8 mouse cellular contexts compared by ENCODE assay signal in genomic region chr7:144180885-144181284, GRCm38 (mm10).
DNase-seq lines count a peak whose midpoint lies in the region; ATAC-seq and TF ChIP-seq lines count a peak whose summit lies in the region.

No protein-coding gene starts in this region.

- H3K27me3 ChIP-seq in kidney, embryonic 15.5 days = peaks cover 14% of the 10 kb centered on the region
- no peaks in the 10 kb centered on the region for H3K27me3 ChIP-seq in kidney, adult 2 months (replicated peaks; ENCODE audit: control insufficient read depth, insufficient read depth, low read length)
- no peaks in the 10 kb centered on the region for H3K27me3 ChIP-seq in liver, embryonic 14.5 days (ENCODE audit: control insufficient read depth, insufficient read depth, low read length)

- TF ChIP-seq EP300 in liver, embryonic 14.5 days (IDR thresholded peaks at IDR 0.05; ENCODE audit: low read depth) = no peak

- ATAC-seq in kidney, embryonic 15.5 days (replicated peaks; ENCODE audit: low FRiP score) = no peak
- no peak for ATAC-seq in liver, embryonic 14.5 days (ENCODE audit: insufficient read depth)
- ATAC-seq in neutrophil, adult 5-6 weeks (ENCODE audit: extremely low read depth, insufficient number of reproducible peaks, low FRiP score, poor library complexity, severe bottlenecking) = 0 out of 2 replicates have a peak, but pooled peaks have one; percentile 16

- peaks cover 10% of the 10 kb centered on the region for H3K4me1 ChIP-seq in kidney, embryonic 15.5 days
- H3K4me1 ChIP-seq in kidney, adult 2 months (ENCODE audit: control insufficient read depth, insufficient read depth, low read length) = no peaks in the 10 kb centered on the region
- H3K4me1 ChIP-seq in liver, embryonic 14.5 days (replicated peaks; ENCODE audit: control insufficient read depth in 2 of 2, insufficient read depth in 2 of 2, low read length in 1 of 2) = no peaks in the 10 kb centered on the region

- WGBS in kidney, embryonic 15.5 days = 22% methylated on average over 6 of the region's 6 CpGs
- WGBS in kidney, adult 2 months = 23% methylated on average over 6 of the region's 6 CpGs
- WGBS in liver, embryonic 14.5 days (ENCODE audit: insufficient replicate concordance) = 14% methylated on average over 6 of the region's 6 CpGs

- H3K36me3 ChIP-seq in kidney, embryonic 15.5 days = no peaks in the 10 kb centered on the region
- H3K36me3 ChIP-seq in kidney, adult 2 months (ENCODE audit: control insufficient read depth, insufficient read depth, low read length) = no peaks in the 10 kb centered on the region
- no peaks in the 10 kb centered on the region for H3K36me3 ChIP-seq in liver, embryonic 14.5 days (replicated peaks; ENCODE audit: control insufficient read depth, insufficient read depth, low read depth)

- TF ChIP-seq POLR2A in kidney, adult 2 months (IDR thresholded peaks at IDR 0.05; ENCODE audit: low read depth, low read length) = no peak

- no peak overlapping the region for H3K27ac ChIP-seq in kidney, embryonic 15.5 days
- H3K27ac ChIP-seq in kidney, adult 2 months (ENCODE audit: insufficient read depth, low read depth, low read length) = no peak overlapping the region
- H3K27ac ChIP-seq in liver, embryonic 14.5 days = no peak overlapping the region

- TF ChIP-seq CTCF in kidney, adult 2 months (conservative IDR thresholded peaks at IDR 0.05; ENCODE audit: insufficient read depth, insufficient read length, low read depth, low read length) = peak; percentile 78
- peak; percentile 89 for TF ChIP-seq CTCF in liver, embryonic 14.5 days (IDR thresholded peaks at IDR 0.05; ENCODE audit: low read depth)

- no peaks in the 10 kb centered on the region for H3K9me3 ChIP-seq in kidney, embryonic 15.5 days (replicated peaks)
- H3K9me3 ChIP-seq in liver, embryonic 14.5 days (ENCODE audit: control insufficient read depth, low read length) = no peaks in the 10 kb centered on the region

- peak; percentile 61 for DNase-seq in kidney, adult 18-20 months
- DNase-seq in adrenal gland, adult 2 months = peak; percentile 61
- peak; percentile 59 for DNase-seq in embryo, embryonic 11.5 days (ENCODE audit: low read depth, low spot score)
- DNase-seq in kidney, adult 2 months = peak; percentile 46
- DNase-seq in liver, embryonic 14.5 days (ENCODE audit: low read depth in 3 of 3, low spot score in 3 of 3) = peak in 2 of 3 experiments; percentile 3 to 23
- peak; percentile 32 for DNase-seq in thymus, postnatal 25 days

- no peak overlapping the region for H3K9ac ChIP-seq in kidney, embryonic 15.5 days
- no peak overlapping the region for H3K9ac ChIP-seq in liver, embryonic 14.5 days (replicated peaks)

- no peak overlapping the region for H3K4me3 ChIP-seq in kidney, embryonic 15.5 days (replicated peaks)
- H3K4me3 ChIP-seq in kidney, adult 2 months (ENCODE audit: insufficient read depth, low read depth, low read length) = no peak overlapping the region
- H3K4me3 ChIP-seq in liver, embryonic 14.5 days (ENCODE audit: insufficient read depth in 1 of 2, low read depth in 2 of 2, low read length in 2 of 2) = no peak overlapping the region

- H3K4me2 ChIP-seq in kidney, embryonic 15.5 days = no peak overlapping the region
- H3K4me2 ChIP-seq in liver, embryonic 14.5 days (ENCODE audit: low read depth) = no peak overlapping the region
